13 mouse cellular contexts compared by ENCODE assay signal in the genomic region with DNA sequence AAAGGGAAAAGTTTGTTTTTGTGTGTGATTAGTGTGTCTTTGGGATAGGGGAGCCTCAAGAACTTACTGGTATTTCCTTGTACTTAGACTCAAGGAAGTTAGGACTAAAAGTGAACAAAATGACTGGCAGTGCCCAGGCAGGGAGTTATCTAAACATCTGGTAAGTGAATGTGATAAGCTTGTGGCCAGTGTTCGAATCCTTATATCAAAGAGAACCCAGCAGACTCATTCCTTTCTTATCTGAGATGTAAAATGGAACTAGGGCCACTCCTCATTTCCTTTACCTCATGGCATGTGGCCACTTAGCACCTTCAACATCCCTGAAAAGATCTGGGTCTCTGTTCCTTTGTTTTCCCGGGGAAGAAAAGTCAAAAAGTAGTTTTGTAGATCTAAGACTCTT.
"Had no signal": no experiment of that assay in that cellular context is flagged by ENCODE, and none has a peak within 500 bp of the region (broad histone marks: within the 10 kb centered on the region; RNA-seq: fewer than 3 reads in every experiment).

No protein-coding gene starts in this region.

- DNase-seq: kidney, adult 8-10 months; kidney, postnatal 36 days; layer of hippocampus, adult 9-11 months; layer of hippocampus, postnatal 36 days; spleen, adult 18-20 months; thymus, adult 2 months; thymus, postnatal 25 days had no signal

- H3K27me3 ChIP-seq: intestine, embryonic 15.5 days; limb, embryonic 12.5 days; lung, embryonic 15.5 days; midbrain, embryonic 13.5 days; neural tube, embryonic 15.5 days had no signal

- H3K4me2 ChIP-seq: intestine, embryonic 15.5 days; limb, embryonic 12.5 days; lung, embryonic 15.5 days; midbrain, embryonic 13.5 days; neural tube, embryonic 15.5 days had no signal

- H3K9ac ChIP-seq: intestine, embryonic 15.5 days; limb, embryonic 12.5 days; lung, embryonic 15.5 days; midbrain, embryonic 13.5 days; neural tube, embryonic 15.5 days had no signal

- ATAC-seq: intestine, embryonic 15.5 days; midbrain, embryonic 13.5 days had no signal

- H3K27ac ChIP-seq: intestine, embryonic 15.5 days; limb, embryonic 12.5 days; lung, embryonic 15.5 days; midbrain, embryonic 13.5 days; neural tube, embryonic 15.5 days had no signal

- H3K9me3 ChIP-seq: intestine, embryonic 15.5 days; limb, embryonic 12.5 days; lung, embryonic 15.5 days; midbrain, embryonic 13.5 days; neural tube, embryonic 15.5 days had no signal

- H3K4me3 ChIP-seq: intestine, embryonic 15.5 days; limb, embryonic 12.5 days; lung, embryonic 15.5 days; midbrain, embryonic 13.5 days; myocyte; neural tube, embryonic 15.5 days had no signal

- H3K4me1 ChIP-seq: intestine, embryonic 15.5 days; limb, embryonic 12.5 days had no signal
